Mouse (Mus musculus) small intestine, adult 2 months (tissue): Measurements from ENCODE around the gene Glipr1. TPM values are rescaled to one million over a fixed set of nuclear protein-coding genes. Genes with fewer than 3 reads are reported as not detected.

Experiments
- H3K27ac ChIP-seq: fragments of 200-500 bp; 2 replicates; pipeline ENCODE4 v1.5.1; 2012; ENCODE audit warnings: low read depth, low read length, control low read depth, inconsistent platforms; ENCODE audit not compliant: insufficient read depth
- H3K27me3 ChIP-seq: fragments of 200-500 bp; 2 replicates; pipeline ENCODE4 v1.6.1; 2012; ENCODE audit warnings: mild to moderate bottlenecking, moderate library complexity, low read length, inconsistent platforms; ENCODE audit not compliant: control insufficient read depth, insufficient read depth
- H3K36me3 ChIP-seq: fragments of 200-500 bp; 2 replicates; pipeline ENCODE4 v1.6.1; 2012; ENCODE audit warnings: mild to moderate bottlenecking, low read length, control low read depth, inconsistent platforms; ENCODE audit not compliant: control insufficient read depth, insufficient read depth
- H3K4me1 ChIP-seq: fragments of 200-500 bp; 2 replicates; pipeline ENCODE4 v1.6.1; 2012; ENCODE audit warnings: low read length, inconsistent platforms, mixed read lengths; ENCODE audit not compliant: control insufficient read depth, insufficient read depth, insufficient read length
- H3K4me3 ChIP-seq: fragments of 200-500 bp; 2 replicates; pipeline ENCODE4 v1.5.1; 2012; ENCODE audit warnings: low read depth, mild to moderate bottlenecking, control low read depth, inconsistent platforms, low read length, moderate library complexity
- CTCF ChIP-seq: fragments of 200-500 bp; IDR thresholded peaks from 2 replicates; pipeline ENCODE4 v1.5.1; 2012; ENCODE audit warnings: low read depth, mild to moderate bottlenecking, control low read depth, inconsistent platforms, low read length, moderate library complexity, mixed read lengths; ENCODE audit not compliant: insufficient replicate concordance, insufficient read length; ENCODE audit errors: extremely low read depth
- POLR2A ChIP-seq: fragments of 200-500 bp; IDR thresholded peaks from 2 replicates; pipeline ENCODE4 v1.6.1; 2012; ENCODE audit warnings: low read depth, mild to moderate bottlenecking, control low read depth, inconsistent platforms, low read length, moderate library complexity
- WGBS: fragments of 180-500 bp; shearing (Covaris S2); methylation state at CpG from one replicate; pipeline ENCODE4 v1.1.7; 2018; 5-methylcytosine and 5-hydroxymethylcytosine counted together
- polyA plus RNA-seq: library from polyadenylated mRNA; depleted of rRNA; stranded (reverse); fragments of >200 nt; gene quantifications from 2 replicates; pipeline ENCODE4 v1.2.3, GENCODE M21; 2012; rRNA removed

Glipr1 gene
- polyA plus RNA-seq, 1 experiment, result 13.2 TPM

DNA sequence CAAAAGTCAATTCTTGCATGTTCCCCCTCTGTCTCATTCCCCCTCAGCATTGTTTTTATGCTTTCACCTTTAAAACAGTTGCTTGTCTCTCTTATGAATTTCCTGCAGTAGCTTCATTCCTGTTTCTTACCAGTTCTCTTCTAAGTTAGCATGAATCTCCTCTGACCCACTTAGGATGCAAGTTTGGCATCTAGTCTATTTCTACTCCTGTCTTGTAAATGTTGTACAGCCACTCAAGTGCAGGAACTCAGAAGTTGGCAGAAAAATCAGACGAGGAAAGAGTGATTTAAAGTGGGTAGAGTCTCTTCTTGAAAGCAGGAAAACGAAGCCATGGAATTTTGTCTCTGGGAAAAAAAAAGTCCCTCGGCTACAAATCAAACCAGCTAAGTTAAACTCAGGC is 56.9 kb downstream of the Glipr1 start:
- TF ChIP-seq POLR2A, result no peak
- TF ChIP-seq CTCF, result no peak
- WGBS, result 61% methylated on average over 3 of the region's 3 CpGs
- H3K4me3 ChIP-seq, result no peak overlapping the region
- no peaks in the 10 kb centered on the region for H3K27me3 ChIP-seq
- no peaks in the 10 kb centered on the region for H3K4me1 ChIP-seq
- no peak overlapping the region for H3K27ac ChIP-seq
- no peaks in the 10 kb centered on the region for H3K36me3 ChIP-seq

DNA sequence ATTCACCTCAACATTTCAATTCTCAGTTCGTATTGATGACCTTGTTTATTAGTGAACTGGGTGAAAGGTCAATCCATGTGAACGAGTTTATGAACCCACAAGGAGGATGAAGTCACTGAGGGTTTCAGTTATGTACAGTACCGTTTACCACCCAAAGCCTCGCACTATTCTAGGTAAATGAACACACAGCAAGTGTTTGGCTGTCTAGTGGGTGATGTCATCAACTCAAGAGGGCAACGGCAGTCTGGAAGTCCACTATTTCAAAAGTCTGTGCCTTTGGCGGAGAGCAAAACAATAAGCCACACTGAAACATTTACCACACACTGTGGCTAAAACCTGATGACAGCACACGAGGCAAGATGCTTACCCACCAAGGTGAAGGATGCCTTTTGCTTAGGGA is 59.4 kb downstream of the Glipr1 start:
- H3K4me1 ChIP-seq, result no peaks in the 10 kb centered on the region
- no peaks in the 10 kb centered on the region for H3K27me3 ChIP-seq
- no peaks in the 10 kb centered on the region for H3K36me3 ChIP-seq
- 71% methylated on average over 7 of the region's 7 CpGs for WGBS
- TF ChIP-seq POLR2A (no peak), CTCF (no peak)
- H3K27ac ChIP-seq, result no peak overlapping the region
- H3K4me3 ChIP-seq, result no peak overlapping the region

DNA sequence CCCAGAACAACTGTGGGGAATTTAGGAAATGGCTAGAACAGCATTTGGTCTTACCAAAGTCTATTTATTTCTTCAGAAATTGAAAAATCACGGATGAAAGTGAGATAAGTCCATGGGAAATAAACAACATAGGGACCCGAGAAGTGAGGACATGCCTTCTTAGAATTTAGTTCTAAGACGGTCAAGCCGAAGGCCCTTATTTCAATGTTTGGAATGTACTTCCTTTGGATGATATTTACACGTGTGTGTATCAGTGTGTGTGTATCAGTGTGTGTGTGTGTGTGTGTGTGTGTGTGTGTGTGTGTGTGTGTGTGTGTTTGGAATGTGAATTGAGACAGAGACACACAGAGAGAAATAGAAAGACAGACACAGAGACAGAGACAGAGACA is 65.3 kb downstream of the Glipr1 start:
- no peak overlapping the region; the same call in 1 of the 2 replicates for H3K27ac ChIP-seq
- H3K36me3 ChIP-seq, result no peaks in the 10 kb centered on the region
- WGBS, result 67% methylated on average over 5 of the region's 5 CpGs
- H3K4me1 ChIP-seq, result peaks cover 4% of the 10 kb centered on the region; the same call in 1 of the 2 replicates
- TF ChIP-seq POLR2A (no peak), CTCF (no peak)
- no peaks in the 10 kb centered on the region for H3K27me3 ChIP-seq
- no peak overlapping the region for H3K4me3 ChIP-seq

DNA sequence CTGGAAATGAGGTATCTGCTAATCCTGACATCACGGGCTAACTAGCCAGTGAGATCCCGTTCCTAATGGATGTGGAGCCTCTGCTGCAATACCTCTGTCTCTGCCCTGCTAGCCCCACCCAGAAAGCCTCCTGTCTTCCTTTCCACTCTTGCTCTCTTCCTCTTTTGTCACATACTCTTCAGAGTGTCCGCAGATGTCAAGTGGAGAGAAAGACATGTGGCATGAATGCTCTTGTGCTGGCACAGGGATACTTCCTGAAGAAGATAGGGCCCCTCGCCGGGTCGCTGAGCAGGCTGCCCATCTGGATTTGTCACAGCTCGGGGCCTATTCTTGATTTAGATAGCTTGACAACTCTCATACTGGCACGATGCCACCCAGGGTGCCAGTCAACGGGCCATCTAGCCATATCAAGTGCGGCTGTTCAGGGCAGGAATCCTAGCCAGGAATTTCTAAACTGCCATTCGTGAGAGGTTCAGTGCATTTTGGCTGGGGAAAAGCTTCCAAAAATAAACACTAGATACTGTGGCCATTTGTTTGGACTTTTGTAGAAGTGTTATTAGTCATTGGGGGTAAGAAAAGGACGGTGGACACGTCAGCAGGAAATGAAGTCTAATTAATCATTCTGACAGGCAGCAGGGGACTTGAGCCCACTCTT is 65.8 kb downstream of the Glipr1 start:
- Histone ChIP-seq H3K36me3 (no peaks in the 10 kb centered on the region), H3K27ac (peak overlapping the region; percentile 45), H3K4me1 (peaks cover 4% of the 10 kb centered on the region; the same call in 1 of the 2 replicates), H3K27me3 (no peaks in the 10 kb centered on the region), H3K4me3 (no peak overlapping the region)
- 24% methylated on average over 13 of the region's 13 CpGs for WGBS
- TF ChIP-seq POLR2A (no peak), CTCF (no peak)

DNA sequence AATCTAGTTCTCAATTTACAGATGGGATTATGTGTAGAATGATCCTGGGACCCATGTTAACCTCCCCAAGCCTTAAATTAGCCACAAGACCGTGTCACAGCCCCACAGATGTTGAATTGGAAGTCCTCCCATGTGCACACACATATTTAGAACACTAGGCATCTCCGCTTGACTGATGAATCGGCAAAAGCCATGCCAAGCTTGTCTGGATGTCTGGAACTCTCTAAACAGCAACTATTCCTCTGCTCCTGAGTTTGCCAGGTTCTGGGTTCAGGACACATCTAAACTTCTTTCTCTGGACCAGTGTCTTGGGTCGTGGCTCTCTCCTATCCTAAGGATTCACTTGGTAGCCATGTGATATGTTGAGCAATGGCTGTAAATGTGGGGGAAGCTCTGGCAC is 66.4 kb downstream of the Glipr1 start:
- H3K27ac ChIP-seq, result no peak overlapping the region
- H3K27me3 ChIP-seq, result no peaks in the 10 kb centered on the region
- WGBS, result 75% methylated on average over 4 of the region's 4 CpGs
- no peak overlapping the region for H3K4me3 ChIP-seq
- no peaks in the 10 kb centered on the region for H3K36me3 ChIP-seq
- TF ChIP-seq CTCF (no peak), POLR2A (no peak)
- H3K4me1 ChIP-seq, result peaks cover 4% of the 10 kb centered on the region; the same call in 1 of the 2 replicates

Other genes starting within 250 kb of the Glipr1 start
- 0.83 and 1.2 TPM in 2 replicates for gene Krr1, start 30.0 kb downstream of the Glipr1 start, polyA plus RNA-seq
- gene Glipr1l1, start 57.6 kb upstream of the Glipr1 start, polyA plus RNA-seq, result not detected in 2 replicates
- gene Glipr1l2, start 80.7 kb upstream of the Glipr1 start, polyA plus RNA-seq, result not detected in 2 replicates
- not detected in 2 replicates for gene Glipr1l3, start 157.7 kb upstream of the Glipr1 start, polyA plus RNA-seq
- gene Caps2, start 161.0 kb upstream of the Glipr1 start, polyA plus RNA-seq, result not detected in 2 replicates